Comparison of ENCODE assay signal across 17 mouse cellular contexts in the genomic region with DNA sequence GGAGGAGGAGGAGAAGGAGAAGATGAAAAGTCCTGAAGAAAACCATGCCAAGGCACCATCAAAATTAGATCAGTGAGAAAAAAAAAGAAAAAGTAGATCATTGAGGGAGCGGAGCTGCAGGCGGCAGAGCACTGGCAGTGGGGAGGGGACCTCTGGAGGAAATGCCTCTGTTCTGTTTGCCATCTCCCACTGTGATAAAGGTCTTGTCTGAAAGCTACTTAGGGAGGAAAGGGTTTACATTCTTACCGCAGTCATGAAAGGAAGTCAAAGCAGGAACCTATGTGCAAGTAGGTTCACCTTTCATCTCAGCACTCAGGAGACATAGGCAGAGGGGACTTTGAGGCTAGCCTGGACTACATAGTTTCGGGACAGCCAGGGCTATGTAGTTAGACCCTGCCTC. TPM values are rescaled to one million over a fixed set of nuclear protein-coding genes. Genes with fewer than 3 reads are reported as not detected.
"Had no signal": no experiment of that assay in that cellular context is flagged by ENCODE, and none has a peak within 500 bp of the region (broad histone marks: within the 10 kb centered on the region; RNA-seq: fewer than 3 reads in every experiment).

No protein-coding gene starts in this region.

- H3K9ac ChIP-seq: limb, embryonic 13.5 days; liver, embryonic 14.5 days; neural tube, embryonic 12.5 days had no signal

- H3K4me3 ChIP-seq: layer of hippocampus, adult 2 months; limb, embryonic 13.5 days; midbrain, embryonic 10.5 days; myocyte; neural tube, embryonic 12.5 days had no signal

- H3K4me2 ChIP-seq: limb, embryonic 13.5 days; neural tube, embryonic 12.5 days had no signal

- H3K27ac ChIP-seq: kidney, postnatal 0 days; layer of hippocampus, adult 2 months; limb, embryonic 13.5 days; liver, embryonic 14.5 days; midbrain, embryonic 10.5 days; neural tube, embryonic 12.5 days had no signal

- H3K27me3 ChIP-seq: limb, embryonic 13.5 days; neural tube, embryonic 12.5 days had no signal

- H3K36me3 ChIP-seq: limb, embryonic 13.5 days; midbrain, embryonic 10.5 days; neural tube, embryonic 12.5 days had no signal

- DNase-seq: kidney, adult 9 months; kidney, postnatal 4 days; left cerebral cortex, postnatal 4 days; lung, adult 18-20 months; midbrain, embryonic 14.5 days; retina, postnatal 1 day; right cerebral cortex, postnatal 4 days; spleen, adult 18-20 months; thymus, adult 18-20 months had no signal

- H3K4me1 ChIP-seq: midbrain, embryonic 10.5 days; neural tube, embryonic 12.5 days had no signal

RNA-seq across cellular contexts. Expression of a gene that starts 7.0 kb away (rescaled TPM):
- total RNA-seq: liver, adult 2 months had no signal
- polyA plus RNA-seq: limb, embryonic 13.5 days; liver, adult 2 months; myocyte had no signal
